Mouse (Mus musculus) MEL (cell line): ENCODE data around the gene Gm38392.

Experiments
- CTCF ChIP-seq, 3 experiments: IDR thresholded peaks in 2 of 3; conservative IDR thresholded peaks in 1 of 3; 2 replicates each; pipeline ENCODE4 v1.5.1; 2011 to 2012; ENCODE audit warnings: low read length in 3 of 3, low read depth in 2 of 3, mild to moderate bottlenecking in 2 of 3, improper control_type of control experiment in 1 of 3, inconsistent platforms in 1 of 3, mixed read lengths in 1 of 3, moderate library complexity in 1 of 3; ENCODE audit not compliant: control insufficient read depth in 1 of 3, insufficient read depth in 1 of 3, poor library complexity in 1 of 3, severe bottlenecking in 1 of 3
- JUND ChIP-seq: IDR thresholded peaks from 2 replicates; pipeline ENCODE4 v1.6.1; 2011; ENCODE audit warnings: low read depth, mild to moderate bottlenecking, improper control_type of control experiment, low read length
- TCF12 ChIP-seq: IDR thresholded peaks from 2 replicates; pipeline ENCODE4 v1.6.1; 2014; ENCODE audit warnings: low read depth, mild to moderate bottlenecking, inconsistent platforms, low read length, improper control_type of control experiment, moderate library complexity
- USF1 ChIP-seq: IDR thresholded peaks from 2 replicates; pipeline ENCODE4 v1.6.1; 2014; ENCODE audit warnings: low read depth, mild to moderate bottlenecking, inconsistent platforms, low read length, improper control_type of control experiment, moderate library complexity

GRCm38 (mm10) chr3:88205176-88205562 lies 81.8 kb downstream of the Gm38392 start:
- TF ChIP-seq TCF12 (no peak), USF1 (no peak), CTCF (IDR thresholded peaks at IDR 0.05 in 2 of 3, conservative IDR thresholded peaks at IDR 0.05 in 1 of 3; ENCODE audit: control insufficient read depth in 1 of 3, insufficient read depth in 1 of 3, low read depth in 2 of 3, low read length in 3 of 3, poor library complexity in 1 of 3, severe bottlenecking in 1 of 3) (no peak), JUND (no peak)
